8 mouse cellular contexts compared by ENCODE assay signal in the genomic region with DNA sequence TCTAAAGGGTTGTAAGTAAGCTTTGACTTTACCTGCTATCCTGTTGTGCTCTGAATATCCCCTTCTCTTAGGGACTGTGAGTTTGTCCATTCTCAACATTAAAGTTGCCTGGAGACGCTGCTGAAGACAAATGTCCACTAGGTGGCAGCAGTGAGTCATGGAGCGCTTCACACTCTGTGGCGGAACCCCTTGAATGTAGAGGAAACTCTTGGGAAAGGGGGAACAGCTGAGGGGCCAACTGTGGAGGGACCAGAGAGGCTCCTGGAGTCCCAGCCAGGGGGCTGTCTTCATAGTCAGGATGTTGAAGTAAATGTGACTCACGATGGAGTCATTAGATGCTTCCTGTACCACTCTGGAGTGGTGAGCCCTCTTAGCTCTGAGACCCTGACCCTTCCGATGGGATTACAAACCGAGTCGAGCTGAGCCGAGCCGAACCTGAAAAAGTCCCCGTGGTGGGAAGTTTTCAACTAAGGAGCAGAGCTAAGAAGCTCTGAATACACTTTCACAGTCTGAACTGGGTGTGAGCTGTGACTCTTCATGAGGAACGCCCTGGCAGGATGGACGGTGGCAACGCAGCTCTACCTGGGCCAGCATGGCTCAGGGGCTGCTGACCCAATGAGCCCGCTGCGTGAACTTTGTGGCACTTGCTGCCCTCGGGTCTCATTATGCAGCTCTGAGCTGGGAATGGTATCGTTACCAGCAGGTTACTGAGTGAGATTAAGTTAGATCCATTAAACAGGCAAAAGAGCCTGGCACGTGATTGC. TPM values are rescaled to one million over a fixed set of nuclear protein-coding genes. Genes with fewer than 3 reads are reported as not detected.
DNase-seq lines count a peak whose midpoint lies in the region; ATAC-seq and TF ChIP-seq lines count a peak whose summit lies in the region.
"Had no signal": no experiment of that assay in that cellular context is flagged by ENCODE, and none has a peak within 500 bp of the region (broad histone marks: within the 10 kb centered on the region; RNA-seq: fewer than 3 reads in every experiment).

No protein-coding gene starts in this region.

- H3K36me3 ChIP-seq in ES-E14 (ENCODE audit: control insufficient read depth, insufficient read depth, low read length, poor library complexity, severe bottlenecking): no peaks in the 10 kb centered on the region
- H3K36me3 ChIP-seq in embryonic facial prominence, embryonic 12.5 days: no peaks in the 10 kb centered on the region
- no peaks in the 10 kb centered on the region for H3K36me3 ChIP-seq in hindbrain, embryonic 12.5 days
- no peaks in the 10 kb centered on the region for H3K36me3 ChIP-seq in midbrain, embryonic 10.5 days

- H3K27me3 ChIP-seq in embryonic facial prominence, embryonic 12.5 days: peaks cover 29% of the 10 kb centered on the region
- H3K27me3 ChIP-seq in hindbrain, embryonic 12.5 days: peaks cover 27% of the 10 kb centered on the region
- H3K27me3 ChIP-seq in midbrain, embryonic 10.5 days (ENCODE audit: low read depth, poor library complexity, severe bottlenecking): peaks cover 24% of the 10 kb centered on the region

- H3K9ac ChIP-seq in ES-E14 (ENCODE audit: insufficient read depth, low read depth, low read length, poor library complexity, severe bottlenecking): no peak overlapping the region
- H3K9ac ChIP-seq in embryonic facial prominence, embryonic 12.5 days: no peak overlapping the region
- no peak overlapping the region for H3K9ac ChIP-seq in hindbrain, embryonic 12.5 days

- H3K27ac ChIP-seq in ES-E14 (ENCODE audit: insufficient read depth, low read depth, low read length, poor library complexity, severe bottlenecking): no peak overlapping the region; the same call in 1 of the 2 replicates
- H3K27ac ChIP-seq in embryonic facial prominence, embryonic 12.5 days: no peak overlapping the region
- H3K27ac ChIP-seq in hindbrain, embryonic 12.5 days: no peak overlapping the region
- no peak overlapping the region for H3K27ac ChIP-seq in midbrain, embryonic 10.5 days (replicated peaks)
- H3K27ac ChIP-seq: macrophage had no signal

- peak; percentile 74 for DNase-seq in ES-E14 (ENCODE audit: low read depth, low spot score)
- DNase-seq in adrenal gland, postnatal 25 days: peak; percentile 63
- DNase-seq in layer of hippocampus, postnatal 25 days (ENCODE audit: extremely low spot score in 1 of 2, low spot score in 1 of 2): peak; percentile 59 to 92
- DNase-seq in midbrain, embryonic 10.5 days (ENCODE audit: low spot score): peak; percentile 76
- peak; percentile 88 for DNase-seq in right cerebral cortex, postnatal 4 days

- 0 out of 2 replicates have a peak, but pooled peaks have one; percentile 24 for ATAC-seq in embryonic facial prominence, embryonic 12.5 days (ENCODE audit: insufficient number of reproducible peaks, insufficient read depth, low FRiP score, low TSS enrichment)
- ATAC-seq in hindbrain, embryonic 12.5 days (ENCODE audit: low FRiP score): peak; percentile 52; the same call in 1 of the 2 replicates

- no peak overlapping the region for H3K4me3 ChIP-seq in ES-E14 (ENCODE audit: insufficient read depth in 1 of 2, low read depth in 1 of 2, low read length in 2 of 2, poor library complexity in 1 of 2, severe bottlenecking in 1 of 2)
- H3K4me3 ChIP-seq in embryonic facial prominence, embryonic 12.5 days: no peak overlapping the region
- no peak overlapping the region for H3K4me3 ChIP-seq in hindbrain, embryonic 12.5 days
- H3K4me3 ChIP-seq in midbrain, embryonic 10.5 days: no peak overlapping the region

- peaks cover 0 to 2% of the 10 kb centered on the region in 2 experiments; a peak in 1 of 4 replicates for H3K4me1 ChIP-seq in ES-E14 (ENCODE audit: control insufficient read depth in 2 of 2, insufficient read depth in 2 of 2, low read length in 2 of 2, poor library complexity in 1 of 2)
- H3K4me1 ChIP-seq in embryonic facial prominence, embryonic 12.5 days: no peaks in the 10 kb centered on the region
- peaks cover 17% of the 10 kb centered on the region for H3K4me1 ChIP-seq in hindbrain, embryonic 12.5 days
- peaks cover 24% of the 10 kb centered on the region for H3K4me1 ChIP-seq in midbrain, embryonic 10.5 days

- in situ Hi-C loops in ES-E14 (cut with MboI; ENCODE audit: low sequenced_read_pairs in 2 of 2, unreplicated experiment in 2 of 2): no loop called here

- 43% methylated on average over 18 of the region's 18 CpGs for WGBS in embryonic facial prominence, embryonic 12.5 days
- WGBS in hindbrain, embryonic 12.5 days: 44% methylated on average over 18 of the region's 18 CpGs
- 44% methylated on average over 18 of the region's 18 CpGs for WGBS in midbrain, embryonic 10.5 days

- H3K4me2 ChIP-seq in embryonic facial prominence, embryonic 12.5 days (replicated peaks): no peak overlapping the region
- H3K4me2 ChIP-seq in hindbrain, embryonic 12.5 days (replicated peaks): no peak overlapping the region

- no peaks in the 10 kb centered on the region for H3K9me3 ChIP-seq in ES-E14 (ENCODE audit: control insufficient read depth, insufficient read depth, low read depth, low read length)
- no peaks in the 10 kb centered on the region for H3K9me3 ChIP-seq in embryonic facial prominence, embryonic 12.5 days
- H3K9me3 ChIP-seq in hindbrain, embryonic 12.5 days (replicated peaks): no peaks in the 10 kb centered on the region
- H3K9me3 ChIP-seq in midbrain, embryonic 10.5 days (replicated peaks): no peaks in the 10 kb centered on the region

TF ChIP-seq in ES-E14, 5 proteins besides CTCF, POLR2A, EP300 and RAD21:
- TF ChIP-seq HCFC1 (IDR thresholded peaks at IDR 0.05; ENCODE audit: borderline replicate concordance, insufficient read depth, low read length) (no peak), MAFK (IDR thresholded peaks at IDR 0.05; ENCODE audit: insufficient read depth, low read depth, low read length) (no peak)

RNA-seq across cellular contexts. Expression of a gene that starts 7.7 kb away (rescaled TPM):
- total RNA-seq in ES-E14 (2012; rRNA removed): 0.67 and 0.85 TPM in 2 replicates
- 0.58 and 0.76 TPM in 2 replicates for total RNA-seq in adrenal gland, postnatal 25 days (2021)
- polyA plus RNA-seq in embryonic facial prominence, embryonic 12.5 days (2016; fragmentation: Nextera tagmentation; extraction: Ambion mirVana): 1.9 and 2.1 TPM in 2 replicates
- 1.1 and 1.5 TPM in 2 replicates for polyA plus RNA-seq in hindbrain, embryonic 12.5 days (2016; fragmentation: Nextera tagmentation; extraction: Ambion mirVana)
- total RNA-seq in layer of hippocampus, postnatal 25 days (2021): 1 to 10 TPM; 1.8 to 2.0 TPM
- polyA plus RNA-seq in midbrain, embryonic 10.5 days (2016; fragmentation: Nextera tagmentation; extraction: Ambion mirVana): 0.49 and 1.1 TPM in 2 replicates

RNA-seq across cellular contexts. Expression of a gene that starts 21.6 kb away (rescaled TPM):
- total RNA-seq in ES-E14 (2012; rRNA removed): 0.09 and 0.11 TPM in 2 replicates
- total RNA-seq in adrenal gland, postnatal 25 days (2021): 0.33 TPM in 1 of 2 replicates, not detected in the other
- 0.10 TPM in 1 of 2 replicates, not detected in the other for polyA plus RNA-seq in embryonic facial prominence, embryonic 12.5 days (2016; fragmentation: Nextera tagmentation; extraction: Ambion mirVana)
- polyA plus RNA-seq in hindbrain, embryonic 12.5 days (2016; fragmentation: Nextera tagmentation; extraction: Ambion mirVana): not detected in 2 replicates
- not detected for total RNA-seq in layer of hippocampus, postnatal 25 days (2021)
- not detected in 2 replicates for polyA plus RNA-seq in midbrain, embryonic 10.5 days (2016; fragmentation: Nextera tagmentation; extraction: Ambion mirVana)

RNA-seq across cellular contexts. Expression of a gene that starts 35.3 kb away (rescaled TPM):
- total RNA-seq in ES-E14 (2012; rRNA removed): not detected in 2 replicates
- 2.3 and 4.2 TPM in 2 replicates for total RNA-seq in adrenal gland, postnatal 25 days (2021)
- polyA plus RNA-seq in embryonic facial prominence, embryonic 12.5 days (2016; fragmentation: Nextera tagmentation; extraction: Ambion mirVana): not detected in 2 replicates
- not detected in 2 replicates for polyA plus RNA-seq in hindbrain, embryonic 12.5 days (2016; fragmentation: Nextera tagmentation; extraction: Ambion mirVana)
- total RNA-seq in layer of hippocampus, postnatal 25 days (2021): under 1 TPM in 1 of 2 experiments, not detected in 1; 0.86 TPM
- not detected in 2 replicates for polyA plus RNA-seq in midbrain, embryonic 10.5 days (2016; fragmentation: Nextera tagmentation; extraction: Ambion mirVana)

RNA-seq across cellular contexts. Expression of a gene that starts 46.0 kb away (rescaled TPM):
- total RNA-seq in ES-E14 (2012; rRNA removed): not detected in 2 replicates
- total RNA-seq in adrenal gland, postnatal 25 days (2021): 3.5 TPM in 1 of 2 replicates, not detected in the other
- not detected in 2 replicates for polyA plus RNA-seq in embryonic facial prominence, embryonic 12.5 days (2016; fragmentation: Nextera tagmentation; extraction: Ambion mirVana)
- not detected in 2 replicates for polyA plus RNA-seq in hindbrain, embryonic 12.5 days (2016; fragmentation: Nextera tagmentation; extraction: Ambion mirVana)
- total RNA-seq in layer of hippocampus, postnatal 25 days (2021): 1 to 10 TPM in 1 of 2 experiments, not detected in 1; 2.3 TPM
- polyA plus RNA-seq in midbrain, embryonic 10.5 days (2016; fragmentation: Nextera tagmentation; extraction: Ambion mirVana): not detected in 2 replicates

RNA-seq across cellular contexts. Expression of a gene that starts 50.2 kb away (rescaled TPM):
- total RNA-seq in ES-E14 (2012; rRNA removed): 0.40 and 0.42 TPM in 2 replicates
- 0.55 and 0.62 TPM in 2 replicates for total RNA-seq in adrenal gland, postnatal 25 days (2021)
- polyA plus RNA-seq in embryonic facial prominence, embryonic 12.5 days (2016; fragmentation: Nextera tagmentation; extraction: Ambion mirVana): 0.28 TPM in 1 of 2 replicates, not detected in the other
- polyA plus RNA-seq in hindbrain, embryonic 12.5 days (2016; fragmentation: Nextera tagmentation; extraction: Ambion mirVana): 0.27 TPM in 1 of 2 replicates, not detected in the other
- under 1 TPM; 0.35 to 0.39 TPM for total RNA-seq in layer of hippocampus, postnatal 25 days (2021)
- polyA plus RNA-seq in midbrain, embryonic 10.5 days (2016; fragmentation: Nextera tagmentation; extraction: Ambion mirVana): 0.21 TPM in 1 of 2 replicates, not detected in the other
